Mouse (Mus musculus): ENCODE data around the gene Tmprss11a.

Gene Tmprss11a

DNA sequence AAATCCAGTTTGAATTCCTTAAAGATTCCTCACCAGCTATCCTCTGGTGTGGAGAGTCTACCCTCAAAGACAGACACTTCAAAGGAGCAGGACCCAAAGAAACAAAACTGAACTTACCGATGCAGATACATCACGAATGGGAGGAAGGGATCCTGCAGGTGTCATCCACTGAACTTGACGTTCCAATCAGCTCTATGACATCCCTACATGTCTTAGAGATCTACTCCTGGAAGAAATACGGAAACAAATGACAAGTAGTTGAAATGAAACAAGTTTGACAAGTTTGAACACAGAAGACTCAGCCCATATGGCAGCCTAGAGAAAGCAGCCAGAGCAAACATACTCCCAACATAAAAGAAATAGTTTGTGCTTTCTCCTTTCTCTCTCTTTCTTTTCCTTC, at the start of gene Tmprss11a:
Gene Tmprss11a, minus strand, starts transcription at position 101 of the 400 bp plus-strand sequence.
- no peak for DNase-seq (ENCODE audit: low spot score in 2 of 2)

DNA sequence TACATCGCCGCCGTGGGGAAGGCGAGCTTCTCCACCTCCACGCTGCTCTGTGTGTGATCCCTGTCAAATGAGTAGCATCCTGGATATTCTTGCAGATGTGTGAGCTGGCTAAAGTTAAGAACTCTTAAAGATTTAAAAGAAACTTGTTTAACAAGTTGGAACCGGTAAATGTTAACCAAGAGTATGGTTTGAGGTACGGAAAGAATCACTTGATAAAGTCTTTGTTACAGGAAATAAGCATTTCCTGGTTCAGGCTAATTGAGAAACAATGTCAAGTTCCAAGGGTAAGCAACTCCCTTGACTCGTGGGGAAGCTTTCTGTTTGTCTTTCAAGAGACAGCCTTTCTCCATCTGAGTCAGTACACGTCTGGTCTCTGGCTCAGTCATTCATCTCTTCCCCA, 49.7 kb upstream of the Tmprss11a start, which contains the start of gene Tmprss11g:
Gene Tmprss11g, minus strand, starts transcription at position 101 of the 400 bp plus-strand sequence.
- no peak for DNase-seq (ENCODE audit: low spot score in 2 of 2)

DNA sequence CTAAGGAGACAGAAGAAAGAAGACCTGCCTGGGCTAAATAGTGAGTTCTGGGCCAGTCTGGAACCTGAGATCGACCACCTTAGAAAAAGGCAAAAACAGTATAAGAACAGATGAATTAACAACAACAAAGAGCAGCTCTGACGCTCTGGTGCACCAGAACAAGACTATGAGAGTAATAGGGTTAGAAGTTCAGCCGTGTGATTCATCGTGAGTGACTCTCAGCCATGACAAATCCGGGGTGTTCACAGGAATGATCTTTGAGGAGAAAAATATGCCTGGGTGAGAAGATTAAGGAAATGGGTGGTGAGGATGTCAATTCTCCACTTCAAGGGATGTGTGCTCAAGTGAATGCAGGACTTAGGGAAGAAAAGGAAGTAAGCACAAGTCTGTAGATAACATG, 42.7 kb upstream of the Tmprss11a start:
- no peak for DNase-seq (ENCODE audit: low spot score in 2 of 2)

DNA sequence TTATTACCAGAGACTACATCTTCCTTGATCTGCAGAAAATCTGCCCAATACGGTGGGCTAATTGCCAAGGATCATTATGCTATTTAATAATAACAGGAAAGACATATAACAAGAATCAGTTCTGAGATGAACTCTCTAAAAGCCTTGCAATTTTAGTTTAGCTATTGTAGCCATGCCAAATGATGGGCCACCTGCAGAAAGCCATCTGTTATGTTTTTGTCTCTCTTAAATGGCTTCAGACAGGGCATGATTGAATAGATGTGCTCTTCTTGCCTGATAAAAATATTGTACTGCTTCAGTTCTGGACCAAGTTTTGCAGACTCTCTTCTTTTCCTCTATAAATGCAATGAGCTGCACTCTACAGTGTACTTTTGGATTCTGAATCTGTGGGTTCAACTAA, 24.7 kb upstream of the Tmprss11a start:
- no peak for DNase-seq (ENCODE audit: low spot score in 2 of 2)

DNA sequence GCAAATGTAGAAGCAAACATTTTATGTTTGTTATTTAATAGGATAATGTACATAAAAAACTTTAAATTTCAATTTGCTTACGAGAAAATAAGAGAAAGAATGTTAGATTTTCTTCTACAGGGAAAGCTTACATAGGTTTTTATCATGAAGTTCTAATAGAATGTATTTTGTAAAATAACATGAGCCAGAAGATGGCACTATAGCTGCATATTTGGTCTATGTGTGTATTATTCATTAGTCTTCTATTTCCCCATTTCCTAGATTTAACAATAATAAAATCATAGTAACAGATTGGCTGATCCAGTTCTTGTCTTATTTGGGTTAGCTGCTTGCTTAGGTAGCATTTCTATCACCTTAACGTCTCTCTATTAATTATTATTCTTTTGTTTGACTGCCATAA, 13.8 kb upstream of the Tmprss11a start:
- DNase-seq (ENCODE audit: low spot score in 2 of 2): no peak

DNA sequence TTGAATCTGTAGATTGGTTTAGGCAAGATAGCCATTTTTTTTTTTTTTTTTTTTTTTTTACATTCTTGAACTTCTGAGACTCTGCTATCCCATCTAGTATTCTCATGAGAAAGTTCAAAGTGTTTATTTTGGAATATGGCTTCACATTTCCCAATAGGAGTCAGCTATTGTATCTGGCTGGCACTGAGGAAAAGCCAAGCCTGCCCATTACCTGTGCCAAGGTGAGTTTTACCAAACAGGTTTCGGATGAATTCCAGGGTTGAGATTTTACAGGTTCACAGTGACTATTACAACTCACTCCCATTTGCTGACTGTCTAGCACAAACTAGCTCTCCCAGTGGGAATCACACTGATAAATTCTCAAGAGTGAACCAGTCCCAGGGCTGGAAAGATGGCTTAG, 13.2 kb upstream of the Tmprss11a start:
- no peak for DNase-seq (ENCODE audit: low spot score in 2 of 2)

DNA sequence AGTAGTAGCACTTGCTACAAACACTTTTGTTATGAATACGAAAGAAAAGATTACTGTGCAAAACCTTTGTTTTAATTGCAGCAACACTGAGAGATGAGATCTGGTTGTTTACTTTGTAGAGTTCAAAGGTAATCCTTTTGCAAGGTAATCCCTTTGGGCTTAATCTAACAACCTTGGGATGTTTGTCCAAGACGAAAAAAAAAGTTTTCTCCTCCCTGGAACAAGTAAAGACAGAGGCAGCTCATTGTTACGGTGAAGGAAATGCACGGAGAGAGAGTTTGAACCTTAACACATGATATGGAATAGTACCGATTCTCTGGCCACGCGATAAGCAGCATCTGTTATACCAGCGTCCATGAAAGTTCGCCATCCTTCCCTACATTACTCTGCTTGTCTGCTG, 5.1 kb upstream of the Tmprss11a start:
- no peak for DNase-seq (ENCODE audit: low spot score in 2 of 2)

DNA sequence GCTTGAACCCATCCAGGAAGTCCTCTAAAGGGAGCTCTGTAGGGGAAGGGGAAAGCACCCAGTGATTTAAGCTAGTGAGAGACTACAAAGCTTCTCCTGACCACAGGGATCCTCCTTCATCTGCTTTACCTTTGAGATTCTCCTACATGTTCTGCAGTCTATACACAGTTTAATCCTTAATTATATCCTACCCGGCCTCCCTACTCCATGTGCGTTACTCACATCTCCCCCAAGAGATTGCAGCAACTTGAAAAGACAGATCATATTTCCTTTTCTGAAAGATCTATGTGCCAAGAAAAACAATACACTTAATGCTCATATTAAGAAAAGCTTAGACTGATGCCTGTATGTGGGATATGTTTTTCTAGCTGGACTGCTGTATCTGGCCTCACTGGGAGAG, 29.5 kb downstream of the Tmprss11a start:
- no peak for DNase-seq (ENCODE audit: low spot score in 2 of 2)

DNA sequence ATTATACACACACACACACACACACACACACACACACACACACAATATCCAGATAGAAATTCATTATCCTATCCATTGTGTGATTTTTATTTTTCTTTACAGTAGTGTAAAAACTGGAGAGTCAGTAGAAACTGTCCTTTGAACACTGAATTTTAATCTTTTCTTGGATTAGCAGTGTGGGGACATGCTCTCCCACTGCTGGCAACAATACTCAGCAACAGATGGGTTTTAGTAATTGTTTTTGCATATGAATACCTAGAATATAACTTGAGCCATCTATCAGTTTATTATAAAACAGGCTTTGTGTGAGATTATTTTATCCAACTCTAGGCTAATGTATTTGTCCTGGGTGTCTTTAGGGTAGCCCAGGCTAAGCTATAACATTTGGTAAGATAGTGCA, 30.2 kb downstream of the Tmprss11a start:
- DNase-seq (ENCODE audit: low spot score in 2 of 2): no peak

DNA sequence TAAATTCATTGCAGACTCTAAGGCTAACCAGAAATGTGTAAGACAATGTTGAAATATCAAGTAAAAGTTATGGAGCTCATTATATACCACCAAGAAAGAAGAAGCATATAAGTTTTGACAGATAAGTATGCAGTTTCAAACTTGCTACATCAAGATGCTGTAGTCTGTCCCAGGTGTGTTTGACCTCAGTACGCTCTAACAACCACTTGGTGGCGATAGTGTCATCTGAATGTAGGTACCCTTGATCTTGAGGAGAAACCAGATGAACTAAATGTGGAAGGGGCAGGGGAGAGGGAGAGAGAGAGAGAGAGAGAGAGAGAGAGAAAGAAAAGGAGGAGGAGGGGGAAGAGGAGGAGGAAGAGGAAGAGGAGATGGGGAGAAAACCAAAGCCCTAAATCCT, 36.1 kb downstream of the Tmprss11a start:
- no peak for DNase-seq (ENCODE audit: low spot score in 2 of 2)

DNA sequence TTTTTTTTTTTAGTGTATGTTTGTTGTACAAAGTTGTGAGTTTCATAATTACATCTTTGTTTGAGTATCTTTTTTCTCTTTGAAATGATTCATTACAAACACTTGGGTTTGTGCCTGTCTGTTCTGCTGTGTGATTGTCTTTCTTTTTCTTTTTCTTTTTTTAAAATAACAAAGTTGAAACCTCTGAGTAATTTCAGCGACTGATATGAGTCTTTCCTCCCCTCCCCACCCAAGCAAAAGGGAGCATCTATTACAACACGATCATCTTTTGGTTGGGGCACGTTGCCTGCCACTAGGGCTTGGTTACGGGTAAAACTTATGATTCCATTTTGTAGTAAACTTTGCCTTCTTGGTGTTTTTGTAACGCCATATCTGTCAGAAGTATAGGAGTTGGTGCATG, 37.7 kb downstream of the Tmprss11a start:
- DNase-seq (ENCODE audit: low spot score in 2 of 2): no peak

DNA sequence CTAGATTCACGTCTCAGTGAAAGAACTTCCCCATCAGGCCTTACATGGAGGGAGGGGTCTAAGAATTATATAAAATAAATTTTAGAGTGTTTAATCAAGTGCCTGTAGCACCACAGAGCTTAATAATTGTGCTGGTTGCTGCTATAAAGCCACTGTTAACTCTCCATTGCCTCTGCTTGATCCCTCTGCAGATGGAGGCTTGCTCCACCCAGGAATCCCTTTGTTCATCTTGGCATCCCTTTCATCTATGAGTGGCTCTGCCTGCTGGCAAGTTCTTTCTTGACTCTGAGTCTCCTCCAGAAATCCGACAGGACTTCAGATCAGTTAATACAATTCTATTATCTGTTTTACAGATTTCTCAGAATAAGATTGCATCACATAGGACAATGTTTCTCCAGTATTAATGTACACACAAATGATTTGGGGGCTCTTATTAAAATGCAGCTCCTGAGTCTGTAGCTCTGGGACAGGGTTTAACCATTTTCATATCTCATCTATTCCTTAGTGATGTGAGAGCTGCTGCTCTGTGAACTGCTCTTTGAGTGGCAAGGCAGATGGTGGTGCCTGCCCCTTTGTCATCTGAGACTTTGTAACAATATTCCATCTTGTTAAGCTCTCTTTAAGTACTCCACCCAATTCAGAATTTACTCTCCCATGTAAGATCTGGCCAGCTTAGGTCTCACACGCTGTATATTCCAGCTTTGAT, 47.3 kb downstream of the Tmprss11a start:
- DNase-seq (ENCODE audit: low spot score in 2 of 2): no peak

DNA sequence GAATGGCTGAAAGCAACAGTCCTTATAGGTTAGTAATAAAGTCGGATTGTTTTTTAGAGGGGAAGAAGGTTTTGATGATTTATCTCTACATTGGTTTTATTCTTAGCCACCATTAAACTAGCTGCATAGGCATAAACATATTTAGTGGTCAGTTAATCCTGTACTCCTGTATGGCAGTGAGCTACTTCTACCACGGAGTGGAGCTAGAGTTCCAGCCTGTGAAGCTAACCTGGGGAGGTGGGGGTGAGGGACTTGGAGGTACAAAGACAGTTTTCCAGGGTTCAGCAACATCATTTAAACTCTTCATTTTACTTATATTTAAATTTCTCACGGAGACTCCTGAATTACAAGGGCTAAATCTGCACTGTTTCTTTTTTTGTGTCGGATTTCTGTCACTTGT, 49.3 kb downstream of the Tmprss11a start:
- no peak for DNase-seq (ENCODE audit: low spot score in 2 of 2)

DNA sequence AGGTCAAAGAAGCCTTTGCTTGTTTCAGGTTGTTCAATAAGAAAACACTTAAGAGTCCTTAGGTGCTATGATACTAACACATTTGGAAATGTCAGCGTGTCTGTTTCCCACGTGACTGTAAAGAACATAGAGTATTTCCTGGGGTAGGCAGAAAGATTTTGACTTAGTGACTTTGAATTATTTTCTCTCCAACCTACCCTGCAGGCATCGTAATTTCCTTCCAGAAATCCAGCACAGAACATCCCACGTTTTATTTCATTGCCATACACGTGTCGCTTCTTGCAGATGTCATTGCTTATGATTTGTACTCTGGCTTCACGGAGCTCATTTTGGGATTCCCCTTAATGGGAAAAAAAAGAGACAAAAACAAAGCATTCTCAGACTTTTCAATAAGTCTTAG, 54.5 kb downstream of the Tmprss11a start:
- DNase-seq (ENCODE audit: low spot score in 2 of 2): no peak

DNA sequence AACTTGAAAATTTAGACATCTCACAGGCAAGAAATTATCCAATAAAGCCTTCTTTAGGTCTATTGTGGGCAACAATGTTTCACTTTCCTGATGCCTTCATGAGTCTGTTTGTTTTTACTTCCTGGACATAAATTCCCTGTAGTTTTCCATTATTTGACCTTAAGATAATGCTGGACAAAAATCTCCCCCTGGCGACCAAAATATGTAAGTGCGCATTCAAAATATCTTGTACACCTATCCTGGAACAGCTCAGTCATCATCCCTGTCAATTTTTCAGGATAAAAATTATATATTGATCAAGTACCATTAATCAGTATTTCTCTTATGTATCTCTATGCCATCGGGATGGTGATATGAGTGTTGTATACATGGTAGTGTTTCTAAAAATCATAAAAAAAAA, 58.0 kb downstream of the Tmprss11a start:
- no peak for DNase-seq (ENCODE audit: low spot score in 2 of 2)

DNA sequence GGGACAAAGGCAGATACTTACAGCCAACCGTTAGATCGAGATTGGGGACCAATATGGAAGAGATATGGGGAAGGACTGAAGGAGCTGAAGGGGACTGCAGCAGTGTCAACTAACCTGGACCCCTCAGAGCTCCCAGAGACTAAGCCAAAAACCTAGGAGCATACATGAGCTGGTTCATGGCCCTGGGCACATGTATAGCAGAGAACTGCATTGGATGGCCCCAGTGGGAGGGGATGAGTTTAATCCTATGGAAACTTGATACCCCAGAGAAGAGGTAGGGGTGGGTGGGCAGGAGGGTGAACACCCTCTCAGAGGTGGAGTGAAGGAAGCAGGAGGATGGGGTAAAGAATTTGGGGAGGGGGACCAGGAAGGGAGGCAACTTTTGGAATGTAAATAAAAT, 60.8 kb downstream of the Tmprss11a start:
- no peak for DNase-seq (ENCODE audit: low spot score in 2 of 2)

DNA sequence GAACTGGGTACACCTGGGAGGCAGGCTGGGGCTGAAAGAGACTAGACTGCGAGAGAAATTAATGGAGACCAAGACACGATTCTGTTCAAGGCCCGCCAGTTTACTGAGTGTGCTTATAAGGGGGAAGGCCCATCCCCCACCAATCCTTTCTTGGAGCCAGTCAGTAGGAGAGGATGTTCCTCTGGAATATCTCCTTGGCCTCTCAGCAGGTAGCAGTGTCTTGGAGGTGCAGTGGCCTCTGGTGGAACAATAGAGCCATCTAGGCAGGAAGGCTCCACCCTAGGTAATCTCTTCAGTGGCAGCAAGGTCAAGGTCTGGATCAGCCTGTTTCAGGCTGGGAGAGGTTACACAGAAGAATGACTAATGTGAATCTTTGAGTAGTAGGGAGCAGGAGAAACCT, 61.6 kb downstream of the Tmprss11a start:
- DNase-seq (ENCODE audit: low spot score in 2 of 2): no peak

DNA sequence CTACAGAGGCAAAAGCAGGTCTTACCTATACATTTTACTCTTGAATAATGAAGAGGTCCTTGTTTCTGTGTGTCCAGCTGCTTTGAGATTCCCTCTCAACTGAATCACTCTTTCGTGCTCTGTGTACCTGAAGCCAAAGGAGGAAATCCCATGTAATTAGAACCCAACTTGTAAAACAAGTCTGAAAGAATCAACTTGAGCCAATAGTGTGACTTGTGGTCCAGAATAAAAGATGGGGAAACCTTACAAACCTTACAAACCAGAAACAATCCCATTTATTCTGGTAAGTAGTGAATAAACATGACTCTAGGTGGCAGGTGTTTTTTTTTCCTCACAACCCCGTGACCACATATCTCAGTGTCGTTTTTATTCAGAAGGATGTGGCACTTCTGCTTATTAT, 95.5 kb downstream of the Tmprss11a start, which contains the start of gene Tmprss11d:
Gene Tmprss11d, minus strand, starts transcription at position 101 of the 400 bp plus-strand sequence.
- DNase-seq (ENCODE audit: low spot score in 2 of 2): no peak

All from thymus, postnatal 10 days (tissue).